Mouse (Mus musculus): Measurements from ENCODE around the gene Vmn1r149. TPM values are rescaled to one million over a fixed set of nuclear protein-coding genes. Genes with fewer than 3 reads are reported as not detected.
"Not testable (repeated sequence)": the region's sequence is repeated elsewhere in the genome, so short reads cannot be mapped to it uniquely, and the experiment has no call there.

The Vmn1r149 gene
- polyA plus RNA-seq (2015; fragmentation: Nextera tagmentation; extraction: Ambion mirVana) = not detected in 2 replicates

GRCm38 (mm10) chr7:22438129-22438528, at the start of gene Vmn1r149:
Gene Vmn1r149, minus strand, starts transcription at chr7:22438229.
- H3K4me1 ChIP-seq (replicated peaks); ATAC-seq; H3K36me3 ChIP-seq; H3K9me3 ChIP-seq; H3K27me3 ChIP-seq; H3K4me3 ChIP-seq (replicated peaks); H3K27ac ChIP-seq; H3K9ac ChIP-seq (replicated peaks); H3K4me2 ChIP-seq (replicated peaks): not testable (repeated sequence)
- no CpG with 5 or more reads among the region's 2 CpGs for WGBS

GRCm38 (mm10) chr7:22463975-22464374, 25.9 kb upstream of the Vmn1r149 start, which contains the start of gene Gm10665:
Gene Gm10665, minus strand, starts transcription at chr7:22464075.
- H3K4me3 ChIP-seq (replicated peaks); H3K27me3 ChIP-seq; H3K4me1 ChIP-seq (replicated peaks); H3K9me3 ChIP-seq; H3K4me2 ChIP-seq (replicated peaks); H3K36me3 ChIP-seq; H3K9ac ChIP-seq (replicated peaks); H3K27ac ChIP-seq; ATAC-seq: not testable (repeated sequence)
- no CpG with 5 or more reads among the region's 5 CpGs for WGBS

- no CpG with 5 or more reads among the region's 3 CpGs for WGBS
- not testable (repeated sequence) for H3K9me3 ChIP-seq; H3K36me3 ChIP-seq; H3K27me3 ChIP-seq; H3K4me1 ChIP-seq (replicated peaks); ATAC-seq; H3K4me3 ChIP-seq (replicated peaks); H3K4me2 ChIP-seq (replicated peaks); H3K9ac ChIP-seq (replicated peaks); H3K27ac ChIP-seq
Observed at GRCm38 (mm10) chr7:22413283-22413682, 24.7 kb downstream of the Vmn1r149 start, which contains the start of gene Vmn1r148. Gene Vmn1r148, plus strand, starts transcription at chr7:22413583.

Other genes with a start within 250 kb of the Vmn1r149 start
- gene Vmn1r143, start 248.9 kb downstream of the Vmn1r149 start, polyA plus RNA-seq (2015; fragmentation: Nextera tagmentation; extraction: Ambion mirVana) = not detected in 2 replicates
- gene Gm8653, start 237.0 kb downstream of the Vmn1r149 start, polyA plus RNA-seq (2015; fragmentation: Nextera tagmentation; extraction: Ambion mirVana) = not detected in 2 replicates
- not detected in 2 replicates for gene Gm8453, start 208.7 kb downstream of the Vmn1r149 start, polyA plus RNA-seq (2015; fragmentation: Nextera tagmentation; extraction: Ambion mirVana)
- gene Gm4187, start 108.5 kb downstream of the Vmn1r149 start, polyA plus RNA-seq (2015; fragmentation: Nextera tagmentation; extraction: Ambion mirVana) = not detected in 2 replicates
- not detected in 2 replicates for gene Gm8660, start 67.2 kb downstream of the Vmn1r149 start, polyA plus RNA-seq (2015; fragmentation: Nextera tagmentation; extraction: Ambion mirVana)
- not detected in 2 replicates for gene Vmn1r148, start 24.6 kb downstream of the Vmn1r149 start, polyA plus RNA-seq (2015; fragmentation: Nextera tagmentation; extraction: Ambion mirVana)
- not detected in 2 replicates for gene Gm10665, start 25.8 kb upstream of the Vmn1r149 start, polyA plus RNA-seq (2015; fragmentation: Nextera tagmentation; extraction: Ambion mirVana)
- gene Vmn1r151, start 61.4 kb upstream of the Vmn1r149 start, polyA plus RNA-seq (2015; fragmentation: Nextera tagmentation; extraction: Ambion mirVana) = not detected in 2 replicates
- not detected in 2 replicates for gene Vmn1r152, start 84.7 kb upstream of the Vmn1r149 start, polyA plus RNA-seq (2015; fragmentation: Nextera tagmentation; extraction: Ambion mirVana)
- gene Gm8677, start 96.7 kb upstream of the Vmn1r149 start, polyA plus RNA-seq (2015; fragmentation: Nextera tagmentation; extraction: Ambion mirVana) = not detected in 2 replicates
- gene Gm4201, start 127.1 kb upstream of the Vmn1r149 start, polyA plus RNA-seq (2015; fragmentation: Nextera tagmentation; extraction: Ambion mirVana) = not detected in 2 replicates
- not detected in 2 replicates for gene Gm4565, start 149.9 kb upstream of the Vmn1r149 start, polyA plus RNA-seq (2015; fragmentation: Nextera tagmentation; extraction: Ambion mirVana)
- not detected in 2 replicates for gene Vmn1r155, start 219.8 kb upstream of the Vmn1r149 start, polyA plus RNA-seq (2015; fragmentation: Nextera tagmentation; extraction: Ambion mirVana)